Mouse (Mus musculus): Measurements from ENCODE around the gene Arfrp1.

DNA sequence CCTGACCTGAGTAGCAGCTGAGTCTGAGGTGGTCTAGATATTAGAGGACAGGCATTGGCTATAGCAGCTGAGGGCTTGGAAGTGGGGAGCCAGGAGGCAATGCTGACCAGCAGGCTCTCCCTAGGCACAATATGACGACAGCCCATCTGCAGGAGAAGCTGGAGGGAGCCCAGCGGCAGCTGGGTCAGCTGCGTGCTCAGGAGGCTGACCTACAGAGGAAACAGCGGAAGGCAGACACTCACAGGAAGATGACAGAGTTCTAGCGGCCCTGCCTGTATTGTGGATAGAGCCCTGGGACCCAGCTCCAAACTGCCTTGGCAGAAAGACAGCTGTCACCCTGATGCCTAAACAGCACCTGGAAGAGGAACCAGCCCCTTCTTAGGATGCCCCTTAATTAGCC is 15.0 kb upstream of the Arfrp1 start:
- TF ChIP-seq CTCF (IDR thresholded peaks at IDR 0.05; ENCODE audit: low read depth) (no peak), EP300 (optimal IDR thresholded peaks at IDR 0.05) (no peak)
